Mouse (Mus musculus): ENCODE results near the gene Gmfg. TPM values are rescaled to one million over a fixed set of nuclear protein-coding genes. Genes with fewer than 3 reads are reported as not detected.
A peak's percentile ranks its signal among the peaks of the same experiment; 100 is the strongest.

The Gmfg gene
- polyA plus RNA-seq, 1 experiment from 2014 or later = 19.2 TPM

- Histone ChIP-seq H3K9me3 (replicated peaks; ENCODE audit: control insufficient read depth, low read length) (no peaks in the 10 kb centered on the region), H3K9ac (ENCODE audit: low read length) (no peak overlapping the region), H3K27me3 (ENCODE audit: control insufficient read depth, insufficient read depth, low read length) (no peaks in the 10 kb centered on the region), H3K27ac (ENCODE audit: low read length) (no peak overlapping the region), H3K4me3 (replicated peaks; ENCODE audit: low read length) (no peak overlapping the region), H3K36me3 (ENCODE audit: control insufficient read depth, insufficient read depth, low read length) (peaks cover 44% of the 10 kb centered on the region), H3K4me1 (ENCODE audit: control insufficient read depth, insufficient read depth, low read length) (no peaks in the 10 kb centered on the region), H3K4me2 (ENCODE audit: low read depth, low read length) (no peak overlapping the region)
- 78% methylated on average over 3 of the region's 3 CpGs for WGBS
- no peak for ATAC-seq (ENCODE audit: insufficient read depth, low FRiP score)
Observed at GRCm38 (mm10) chr7:28401942-28402341, 35.3 kb upstream of the Gmfg start.

- Histone ChIP-seq H3K27ac (ENCODE audit: low read length) (peak overlapping the region; percentile 21; the same call in 1 of the 2 replicates), H3K27me3 (ENCODE audit: control insufficient read depth, insufficient read depth, low read length) (no peaks in the 10 kb centered on the region), H3K9ac (ENCODE audit: low read length) (no peak overlapping the region), H3K4me3 (replicated peaks; ENCODE audit: low read length) (no peak overlapping the region), H3K9me3 (replicated peaks; ENCODE audit: control insufficient read depth, low read length) (no peaks in the 10 kb centered on the region), H3K36me3 (ENCODE audit: control insufficient read depth, insufficient read depth, low read length) (peaks cover 25% of the 10 kb centered on the region; the same call in 1 of the 2 replicates), H3K4me1 (ENCODE audit: control insufficient read depth, insufficient read depth, low read length) (0 out of 2 replicates have a peak, but pooled peaks cover 7% of the 10 kb centered on the region), H3K4me2 (ENCODE audit: low read depth, low read length) (no peak overlapping the region)
- WGBS = 76% methylated on average over 3 of the region's 3 CpGs
- no peak for ATAC-seq (ENCODE audit: insufficient read depth, low FRiP score)
Observed at GRCm38 (mm10) chr7:28410841-28411475, 26.3 kb upstream of the Gmfg start.

- 85% methylated on average over 4 of the region's 4 CpGs for WGBS
- Histone ChIP-seq H3K4me3 (replicated peaks; ENCODE audit: low read length) (no peak overlapping the region), H3K27ac (ENCODE audit: low read length) (no peak overlapping the region), H3K36me3 (ENCODE audit: control insufficient read depth, insufficient read depth, low read length) (0 out of 2 replicates have a peak, but pooled peaks cover 21% of the 10 kb centered on the region), H3K9ac (ENCODE audit: low read length) (no peak overlapping the region), H3K4me1 (ENCODE audit: control insufficient read depth, insufficient read depth, low read length) (0 out of 2 replicates have a peak, but pooled peaks cover 7% of the 10 kb centered on the region), H3K27me3 (ENCODE audit: control insufficient read depth, insufficient read depth, low read length) (no peaks in the 10 kb centered on the region), H3K9me3 (replicated peaks; ENCODE audit: control insufficient read depth, low read length) (no peaks in the 10 kb centered on the region), H3K4me2 (ENCODE audit: low read depth, low read length) (no peak overlapping the region)
- no peak for ATAC-seq (ENCODE audit: insufficient read depth, low FRiP score)
Observed at GRCm38 (mm10) chr7:28412826-28413225, 24.4 kb upstream of the Gmfg start.

GRCm38 (mm10) chr7:28417368-28417767, 19.9 kb upstream of the Gmfg start:
- peaks cover 30% of the 10 kb centered on the region; the same call in 1 of the 2 replicates for H3K36me3 ChIP-seq (ENCODE audit: control insufficient read depth, insufficient read depth, low read length)

GRCm38 (mm10) chr7:28418096-28418670, 19.1 kb upstream of the Gmfg start:
- H3K9me3 ChIP-seq (replicated peaks; ENCODE audit: control insufficient read depth, low read length) = no peaks in the 10 kb centered on the region
- H3K27me3 ChIP-seq (ENCODE audit: control insufficient read depth, insufficient read depth, low read length) = no peaks in the 10 kb centered on the region
- H3K36me3 ChIP-seq (ENCODE audit: control insufficient read depth, insufficient read depth, low read length) = peaks cover 34% of the 10 kb centered on the region
- 57% methylated on average over 8 of the region's 8 CpGs for WGBS
- H3K27ac ChIP-seq (ENCODE audit: low read length) = no peak overlapping the region
- peak; percentile 64; the same call in 1 of the 2 replicates for ATAC-seq (ENCODE audit: insufficient read depth, low FRiP score)
- no peak overlapping the region for H3K9ac ChIP-seq (ENCODE audit: low read length)
- H3K4me2 ChIP-seq (ENCODE audit: low read depth, low read length) = no peak overlapping the region
- no peaks in the 10 kb centered on the region for H3K4me1 ChIP-seq (ENCODE audit: control insufficient read depth, insufficient read depth, low read length)
- H3K4me3 ChIP-seq (replicated peaks; ENCODE audit: low read length) = no peak overlapping the region

More at GRCm38 (mm10) chr7:28417368-28417767, 19.9 kb upstream of the Gmfg start:
- Histone ChIP-seq H3K27me3 (ENCODE audit: control insufficient read depth, insufficient read depth, low read length) (no peaks in the 10 kb centered on the region), H3K4me3 (replicated peaks; ENCODE audit: low read length) (no peak overlapping the region), H3K9me3 (replicated peaks; ENCODE audit: control insufficient read depth, low read length) (no peaks in the 10 kb centered on the region), H3K4me1 (ENCODE audit: control insufficient read depth, insufficient read depth, low read length) (no peaks in the 10 kb centered on the region), H3K4me2 (ENCODE audit: low read depth, low read length) (no peak overlapping the region), H3K27ac (ENCODE audit: low read length) (no peak overlapping the region), H3K9ac (ENCODE audit: low read length) (no peak overlapping the region)
- no peak for ATAC-seq (ENCODE audit: insufficient read depth, low FRiP score)

GRCm38 (mm10) chr7:28419416-28419815, 17.8 kb upstream of the Gmfg start:
- Histone ChIP-seq H3K4me2 (ENCODE audit: low read depth, low read length) (no peak overlapping the region), H3K9ac (ENCODE audit: low read length) (no peak overlapping the region), H3K27ac (ENCODE audit: low read length) (peak overlapping the region; percentile 21; the same call in 1 of the 2 replicates), H3K27me3 (ENCODE audit: control insufficient read depth, insufficient read depth, low read length) (no peaks in the 10 kb centered on the region), H3K4me1 (ENCODE audit: control insufficient read depth, insufficient read depth, low read length) (no peaks in the 10 kb centered on the region), H3K4me3 (replicated peaks; ENCODE audit: low read length) (no peak overlapping the region), H3K9me3 (replicated peaks; ENCODE audit: control insufficient read depth, low read length) (no peaks in the 10 kb centered on the region), H3K36me3 (ENCODE audit: control insufficient read depth, insufficient read depth, low read length) (peaks cover 33% of the 10 kb centered on the region)
- WGBS = 87% methylated on average over 2 of the region's 2 CpGs
- ATAC-seq (ENCODE audit: insufficient read depth, low FRiP score) = no peak

GRCm38 (mm10) chr7:28423018-28423417, 14.2 kb upstream of the Gmfg start:
- H3K27ac ChIP-seq (ENCODE audit: low read length) = no peak overlapping the region
- 97% methylated on average over 1 of the region's 1 CpGs for WGBS
- H3K4me3 ChIP-seq (replicated peaks; ENCODE audit: low read length) = no peak overlapping the region
- H3K9me3 ChIP-seq (replicated peaks; ENCODE audit: control insufficient read depth, low read length) = no peaks in the 10 kb centered on the region
- H3K9ac ChIP-seq (ENCODE audit: low read length) = no peak overlapping the region
- H3K27me3 ChIP-seq (ENCODE audit: control insufficient read depth, insufficient read depth, low read length) = no peaks in the 10 kb centered on the region
- no peak overlapping the region for H3K4me2 ChIP-seq (ENCODE audit: low read depth, low read length)
- no peaks in the 10 kb centered on the region for H3K4me1 ChIP-seq (ENCODE audit: control insufficient read depth, insufficient read depth, low read length)
- no peak for ATAC-seq (ENCODE audit: insufficient read depth, low FRiP score)
- peaks cover 27% of the 10 kb centered on the region for H3K36me3 ChIP-seq (ENCODE audit: control insufficient read depth, insufficient read depth, low read length)

- no peak overlapping the region for H3K27ac ChIP-seq (ENCODE audit: low read length)
- H3K4me3 ChIP-seq (replicated peaks; ENCODE audit: low read length) = no peak overlapping the region
- no peaks in the 10 kb centered on the region for H3K9me3 ChIP-seq (replicated peaks; ENCODE audit: control insufficient read depth, low read length)
- no peak overlapping the region for H3K9ac ChIP-seq (ENCODE audit: low read length)
- H3K36me3 ChIP-seq (ENCODE audit: control insufficient read depth, insufficient read depth, low read length) = peaks cover 12% of the 10 kb centered on the region; the same call in 1 of the 2 replicates
- H3K4me1 ChIP-seq (ENCODE audit: control insufficient read depth, insufficient read depth, low read length) = no peaks in the 10 kb centered on the region
- H3K4me2 ChIP-seq (ENCODE audit: low read depth, low read length) = no peak overlapping the region
- no peaks in the 10 kb centered on the region for H3K27me3 ChIP-seq (ENCODE audit: control insufficient read depth, insufficient read depth, low read length)
- ATAC-seq (ENCODE audit: insufficient read depth, low FRiP score) = no peak
Observed at GRCm38 (mm10) chr7:28427738-28428137, 9.5 kb upstream of the Gmfg start.

GRCm38 (mm10) chr7:28430512-28430911, 6.7 kb upstream of the Gmfg start:
- Histone ChIP-seq H3K36me3 (ENCODE audit: control insufficient read depth, insufficient read depth, low read length) (0 out of 2 replicates have a peak, but pooled peaks cover 3% of the 10 kb centered on the region), H3K4me1 (ENCODE audit: control insufficient read depth, insufficient read depth, low read length) (peaks cover 15% of the 10 kb centered on the region), H3K4me3 (replicated peaks; ENCODE audit: low read length) (no peak overlapping the region), H3K27ac (ENCODE audit: low read length) (no peak overlapping the region), H3K9ac (ENCODE audit: low read length) (no peak overlapping the region), H3K27me3 (ENCODE audit: control insufficient read depth, insufficient read depth, low read length) (no peaks in the 10 kb centered on the region), H3K9me3 (replicated peaks; ENCODE audit: control insufficient read depth, low read length) (no peaks in the 10 kb centered on the region), H3K4me2 (ENCODE audit: low read depth, low read length) (no peak overlapping the region)
- WGBS = 70% methylated on average over 1 of the region's 1 CpGs
- no peak for ATAC-seq (ENCODE audit: insufficient read depth, low FRiP score)
